Mouse (Mus musculus) kidney, adult 2 months (tissue): ENCODE results near the gene Parp8.

Experiments used
- CTCF ChIP-seq: fragments of 200-500 bp; conservative IDR thresholded peaks from 2 replicates; pipeline ENCODE4 v1.5.1; 2011; ENCODE audit warnings: low read depth, mild to moderate bottlenecking, control low read depth, low read length, moderate library complexity, mixed read lengths; ENCODE audit not compliant: insufficient read depth, insufficient read length
- POLR2A ChIP-seq: fragments of 200-500 bp; IDR thresholded peaks from one replicate; pipeline ENCODE4 v1.6.1; 2011; ENCODE audit warnings: low read depth, low read length, control low read depth

- no peak for TF ChIP-seq CTCF
- no peak for TF ChIP-seq POLR2A
These were observed 1.8 kb downstream of the Parp8 start for GRCm38 (mm10) chr13:117023346-117024050.
